Mouse (Mus musculus) bone marrow, adult 2 months (tissue): Measurements from ENCODE around the gene Vmn1r142. TPM values are rescaled to one million over a fixed set of nuclear protein-coding genes. Genes with fewer than 3 reads are reported as not detected.
"Not testable (repeated sequence)": the region's sequence is repeated elsewhere in the genome, so short reads cannot be mapped to it uniquely, and the experiment has no call there.

Experiments
- H3K27ac ChIP-seq: fragments of 200-500 bp; 2 replicates; pipeline ENCODE4 v1.5.1; 2012; ENCODE audit warnings: low read depth, mild to moderate bottlenecking, control low read depth, inconsistent platforms, low read length; ENCODE audit not compliant: control insufficient read depth, poor library complexity, insufficient read depth
- H3K4me1 ChIP-seq: fragments of 200-500 bp; 2 replicates; pipeline ENCODE4 v1.6.1; 2011; ENCODE audit warnings: low read length; ENCODE audit not compliant: control insufficient read depth, insufficient read depth
- H3K4me3 ChIP-seq: fragments of 200-500 bp; replicated peaks from 2 replicates; pipeline ENCODE3; 2011; ENCODE audit warnings: mild to moderate bottlenecking, low read depth, low read length, control low read depth; ENCODE audit not compliant: control insufficient read depth
- WGBS: fragments of 180-500 bp; shearing (Covaris S2); methylation state at CpG from one replicate; pipeline ENCODE4 v1.1.7; 2018; 5-methylcytosine and 5-hydroxymethylcytosine counted together
- polyA plus RNA-seq: library from polyadenylated mRNA; stranded (reverse); fragments of >200 nt; gene quantifications from 2 replicates; pipeline ENCODE4 v1.2.4, GENCODE M21; 2011; ENCODE audit warnings: low replicate concordance; ENCODE audit not compliant: missing spikeins, insufficient read depth, insufficient read length

The Vmn1r142 gene
- not detected in 2 replicates for polyA plus RNA-seq

GRCm38 (mm10) chr7:22163935-22164334 lies at the start of gene Vmn1r142:
Gene Vmn1r142, minus strand, starts transcription at chr7:22164035.
- no CpG with 5 or more reads among the region's 3 CpGs for WGBS
- H3K4me1 ChIP-seq, H3K27ac ChIP-seq, H3K4me3 ChIP-seq: not testable (repeated sequence)

- H3K4me1 ChIP-seq, H3K27ac ChIP-seq, H3K4me3 ChIP-seq: not testable (repeated sequence)
- no CpG with 5 or more reads among the region's 2 CpGs for WGBS
Measured at GRCm38 (mm10) chr7:22201164-22201563, 37.3 kb upstream of the Vmn1r142 start, which contains the start of gene Gm8653. Gene Gm8653, minus strand, starts transcription at chr7:22201264.

- H3K27ac ChIP-seq, H3K4me1 ChIP-seq, H3K4me3 ChIP-seq: not testable (repeated sequence)
- WGBS, result no CpG with 5 or more reads among the region's 3 CpGs
Measured at GRCm38 (mm10) chr7:22189077-22189476, 25.2 kb upstream of the Vmn1r142 start, which contains the start of gene Vmn1r143. Gene Vmn1r143, plus strand, starts transcription at chr7:22189377.

- WGBS, result no CpG with 5 or more reads among the region's 5 CpGs
- H3K4me1 ChIP-seq, H3K27ac ChIP-seq, H3K4me3 ChIP-seq: not testable (repeated sequence)
Measured at GRCm38 (mm10) chr7:22134641-22135040, 29.2 kb downstream of the Vmn1r142 start, which contains the start of gene Gm10666. Gene Gm10666, minus strand, starts transcription at chr7:22134741.

GRCm38 (mm10) chr7:22118145-22118544 lies 45.7 kb downstream of the Vmn1r142 start, which contains the start of gene Gm16451:
Gene Gm16451, minus strand, starts transcription at chr7:22118245.
- not testable (repeated sequence) for H3K4me3 ChIP-seq, H3K27ac ChIP-seq, H3K4me1 ChIP-seq
- WGBS, result no CpG with 5 or more reads among the region's 2 CpGs

Other genes with a start within 250 kb of the Vmn1r142 start
- gene Gm5891, start 242.7 kb downstream of the Vmn1r142 start, polyA plus RNA-seq, result 2.6 TPM in 1 of 2 replicates, not detected in the other
- gene Vmn1r137, start 169.4 kb downstream of the Vmn1r142 start, polyA plus RNA-seq, result not detected in 2 replicates
- gene Vmn1r138, start 135.1 kb downstream of the Vmn1r142 start, polyA plus RNA-seq, result not detected in 2 replicates
- not detected in 2 replicates for gene Gm6176, start 107.7 kb downstream of the Vmn1r142 start, polyA plus RNA-seq
- not detected in 2 replicates for gene Vmn1r139, start 95.0 kb downstream of the Vmn1r142 start, polyA plus RNA-seq
- gene Gm16451, start 45.8 kb downstream of the Vmn1r142 start, polyA plus RNA-seq, result not detected in 2 replicates
- not detected in 2 replicates for gene Gm10666, start 29.3 kb downstream of the Vmn1r142 start, polyA plus RNA-seq
- gene Vmn1r143, start 25.3 kb upstream of the Vmn1r142 start, polyA plus RNA-seq, result not detected in 2 replicates
- not detected in 2 replicates for gene Gm8653, start 37.2 kb upstream of the Vmn1r142 start, polyA plus RNA-seq
- gene Gm8453, start 65.4 kb upstream of the Vmn1r142 start, polyA plus RNA-seq, result not detected in 2 replicates
- gene Gm4187, start 165.7 kb upstream of the Vmn1r142 start, polyA plus RNA-seq, result not detected in 2 replicates
- gene Gm8660, start 207.0 kb upstream of the Vmn1r142 start, polyA plus RNA-seq, result not detected in 2 replicates
- gene Vmn1r148, start 249.5 kb upstream of the Vmn1r142 start, polyA plus RNA-seq, result not detected in 2 replicates